Mouse (Mus musculus) hindbrain, embryonic 10.5 days (tissue): ENCODE measurements around the gene Reps2. TPM values are rescaled to one million over a fixed set of nuclear protein-coding genes. Genes with fewer than 3 reads are reported as not detected.
A peak's percentile ranks its signal among the peaks of the same experiment; 100 is the strongest.

Source experiments
- DNase-seq: peaks from one replicate; pipeline ENCODE4 v3.0.0-alpha.2; 2017; ENCODE audit warnings: low spot score
- H3K27ac ChIP-seq: fragments of 300-500 bp; sonication (generic); 2 replicates; pipeline ENCODE4 v1.5.1; 2016; ENCODE audit warnings: mild to moderate bottlenecking, moderate library complexity
- H3K27me3 ChIP-seq: fragments of 300-500 bp; sonication (generic); 2 replicates; pipeline ENCODE4 v1.6.1; 2016; ENCODE audit warnings: mild to moderate bottlenecking; ENCODE audit not compliant: poor library complexity, insufficient read depth, severe bottlenecking
- H3K36me3 ChIP-seq: fragments of 300-500 bp; sonication (generic); 2 replicates; pipeline ENCODE4 v1.6.1; 2016; ENCODE audit warnings: mild to moderate bottlenecking, moderate library complexity
- H3K4me1 ChIP-seq: fragments of 300-500 bp; sonication (generic); replicated peaks from 2 replicates; pipeline ENCODE4 v1.6.1; 2016; ENCODE audit warnings: mild to moderate bottlenecking
- H3K4me3 ChIP-seq: fragments of 300-500 bp; sonication (generic); 2 replicates; pipeline ENCODE4 v1.5.1; 2016; ENCODE audit warnings: mild to moderate bottlenecking, moderate library complexity
- H3K9me3 ChIP-seq: fragments of 300-500 bp; sonication (generic); 2 replicates; pipeline ENCODE4 v1.6.1; 2016; ENCODE audit warnings: mild to moderate bottlenecking, moderate library complexity
- WGBS: fragments of 180-500 bp; shearing (Covaris S2); methylation state at CpG from one replicate; pipeline ENCODE4 v1.1.7; 2016; 5-methylcytosine and 5-hydroxymethylcytosine counted together
- polyA plus RNA-seq: library from polyadenylated mRNA; unstranded; fragments of >200 nt; fragmentation: Nextera tagmentation; extraction: Ambion mirVana; gene quantifications from 2 replicates; pipeline ENCODE4 v1.2.1, GENCODE M21; 2016

Reps2 gene
- polyA plus RNA-seq, 1 experiment from 2014 or later: 0.38 TPM

- H3K36me3 ChIP-seq: no peaks in the 10 kb centered on the region
- H3K4me1 ChIP-seq: no peaks in the 10 kb centered on the region
- no peaks in the 10 kb centered on the region for H3K9me3 ChIP-seq
- 63% methylated on average over 2 of the region's 2 CpGs for WGBS
- H3K27ac ChIP-seq: no peak overlapping the region
- DNase-seq: no peak
- H3K27me3 ChIP-seq: peaks cover 51% of the 10 kb centered on the region
- H3K4me3 ChIP-seq: no peak overlapping the region
These were observed 8.3 kb downstream of the Reps2 start for GRCm38 (mm10) chrX:162635159-162635558.

GRCm38 (mm10) chrX:162622091-162622437 lies 21.4 kb downstream of the Reps2 start:
- H3K36me3 ChIP-seq: no peaks in the 10 kb centered on the region
- peaks cover 11% of the 10 kb centered on the region; the same call in 1 of the 2 replicates for H3K27me3 ChIP-seq
- 74% methylated on average over 1 of the region's 1 CpGs for WGBS
- no peak overlapping the region for H3K4me3 ChIP-seq
- H3K27ac ChIP-seq: no peak overlapping the region
- H3K9me3 ChIP-seq: no peaks in the 10 kb centered on the region
- H3K4me1 ChIP-seq: no peaks in the 10 kb centered on the region
- no peak for DNase-seq

GRCm38 (mm10) chrX:162621194-162622090 lies 22.0 kb downstream of the Reps2 start:
- Histone ChIP-seq H3K36me3 (no peaks in the 10 kb centered on the region), H3K27ac (no peak overlapping the region), H3K4me1 (no peaks in the 10 kb centered on the region), H3K27me3 (peaks cover 12% of the 10 kb centered on the region; the same call in 1 of the 2 replicates), H3K4me3 (no peak overlapping the region), H3K9me3 (no peaks in the 10 kb centered on the region)
- WGBS: 81% methylated on average over 5 of the region's 5 CpGs
- no peak for DNase-seq

GRCm38 (mm10) chrX:162619705-162620104 lies 23.7 kb downstream of the Reps2 start:
- Histone ChIP-seq H3K27me3 (peaks cover 18% of the 10 kb centered on the region; the same call in 1 of the 2 replicates), H3K4me1 (no peaks in the 10 kb centered on the region), H3K27ac (no peak overlapping the region), H3K36me3 (no peaks in the 10 kb centered on the region), H3K9me3 (no peaks in the 10 kb centered on the region), H3K4me3 (no peak overlapping the region)
- 82% methylated on average over 2 of the region's 2 CpGs for WGBS
- no peak for DNase-seq

GRCm38 (mm10) chrX:162618547-162618946 lies 24.9 kb downstream of the Reps2 start:
- Histone ChIP-seq H3K9me3 (no peaks in the 10 kb centered on the region), H3K27ac (no peak overlapping the region), H3K4me3 (no peak overlapping the region), H3K4me1 (no peaks in the 10 kb centered on the region), H3K36me3 (no peaks in the 10 kb centered on the region), H3K27me3 (peaks cover 24% of the 10 kb centered on the region; the same call in 1 of the 2 replicates)
- 92% methylated on average over 3 of the region's 3 CpGs for WGBS
- no peak for DNase-seq

GRCm38 (mm10) chrX:162606113-162606512 lies 37.3 kb downstream of the Reps2 start:
- Histone ChIP-seq H3K27me3 (peaks cover 32% of the 10 kb centered on the region), H3K4me1 (no peaks in the 10 kb centered on the region), H3K4me3 (no peak overlapping the region), H3K36me3 (no peaks in the 10 kb centered on the region), H3K27ac (no peak overlapping the region), H3K9me3 (no peaks in the 10 kb centered on the region)
- 82% methylated on average over 2 of the region's 2 CpGs for WGBS
- no peak for DNase-seq

GRCm38 (mm10) chrX:162599666-162600065 lies 43.8 kb downstream of the Reps2 start:
- no peak for DNase-seq
- Histone ChIP-seq H3K36me3 (no peaks in the 10 kb centered on the region), H3K27me3 (peaks cover 14% of the 10 kb centered on the region), H3K27ac (no peak overlapping the region), H3K9me3 (no peaks in the 10 kb centered on the region), H3K4me3 (no peak overlapping the region), H3K4me1 (no peaks in the 10 kb centered on the region)
- WGBS: 92% methylated on average over 3 of the region's 3 CpGs

GRCm38 (mm10) chrX:162591005-162591801 lies 52.2 kb downstream of the Reps2 start:
- no peaks in the 10 kb centered on the region for H3K9me3 ChIP-seq
- 54% methylated on average over 8 of the region's 8 CpGs for WGBS
- peak; percentile 2 for DNase-seq
- H3K4me1 ChIP-seq: 0 out of 2 replicates have a peak, but pooled peaks cover 5% of the 10 kb centered on the region
- no peak overlapping the region for H3K27ac ChIP-seq
- H3K36me3 ChIP-seq: no peaks in the 10 kb centered on the region
- peaks cover 16% of the 10 kb centered on the region; the same call in 1 of the 2 replicates for H3K27me3 ChIP-seq
- no peak overlapping the region for H3K4me3 ChIP-seq

GRCm38 (mm10) chrX:162590145-162590790 lies 53.2 kb downstream of the Reps2 start:
- DNase-seq: no peak
- Histone ChIP-seq H3K27me3 (peaks cover 15% of the 10 kb centered on the region; the same call in 1 of the 2 replicates), H3K36me3 (no peaks in the 10 kb centered on the region), H3K4me3 (no peak overlapping the region), H3K9me3 (no peaks in the 10 kb centered on the region), H3K4me1 (0 out of 2 replicates have a peak, but pooled peaks cover 5% of the 10 kb centered on the region), H3K27ac (no peak overlapping the region)
- 83% methylated on average over 6 of the region's 6 CpGs for WGBS

- DNase-seq: no peak
- 0 out of 2 replicates have a peak, but pooled peaks cover 5% of the 10 kb centered on the region for H3K4me1 ChIP-seq
- 88% methylated on average over 3 of the region's 3 CpGs for WGBS
- no peaks in the 10 kb centered on the region for H3K9me3 ChIP-seq
- no peaks in the 10 kb centered on the region for H3K36me3 ChIP-seq
- no peak overlapping the region for H3K4me3 ChIP-seq
- H3K27ac ChIP-seq: no peak overlapping the region
- H3K27me3 ChIP-seq: peaks cover 25% of the 10 kb centered on the region
These were observed 54.2 kb downstream of the Reps2 start for GRCm38 (mm10) chrX:162589173-162589805.

GRCm38 (mm10) chrX:162584349-162584748 lies 59.1 kb downstream of the Reps2 start:
- Histone ChIP-seq H3K4me1 (no peaks in the 10 kb centered on the region), H3K4me3 (no peak overlapping the region), H3K27me3 (peaks cover 52% of the 10 kb centered on the region), H3K36me3 (no peaks in the 10 kb centered on the region), H3K27ac (no peak overlapping the region), H3K9me3 (no peaks in the 10 kb centered on the region)
- 58% methylated on average over 3 of the region's 3 CpGs for WGBS
- DNase-seq: no peak

GRCm38 (mm10) chrX:162580521-162580920 lies 62.9 kb downstream of the Reps2 start:
- WGBS: 84% methylated on average over 3 of the region's 3 CpGs
- H3K27me3 ChIP-seq: peaks cover 69% of the 10 kb centered on the region
- no peak for DNase-seq
- H3K9me3 ChIP-seq: no peaks in the 10 kb centered on the region
- H3K27ac ChIP-seq: no peak overlapping the region
- H3K4me3 ChIP-seq: no peak overlapping the region
- H3K36me3 ChIP-seq: no peaks in the 10 kb centered on the region
- H3K4me1 ChIP-seq: no peaks in the 10 kb centered on the region
